Mouse (Mus musculus): ENCODE results near the gene Stk17b. TPM values are rescaled to one million over a fixed set of nuclear protein-coding genes. Genes with fewer than 3 reads are reported as not detected.

The Stk17b gene
- polyA plus RNA-seq, 1 experiment from 2014 or later: 14.5 TPM

DNA sequence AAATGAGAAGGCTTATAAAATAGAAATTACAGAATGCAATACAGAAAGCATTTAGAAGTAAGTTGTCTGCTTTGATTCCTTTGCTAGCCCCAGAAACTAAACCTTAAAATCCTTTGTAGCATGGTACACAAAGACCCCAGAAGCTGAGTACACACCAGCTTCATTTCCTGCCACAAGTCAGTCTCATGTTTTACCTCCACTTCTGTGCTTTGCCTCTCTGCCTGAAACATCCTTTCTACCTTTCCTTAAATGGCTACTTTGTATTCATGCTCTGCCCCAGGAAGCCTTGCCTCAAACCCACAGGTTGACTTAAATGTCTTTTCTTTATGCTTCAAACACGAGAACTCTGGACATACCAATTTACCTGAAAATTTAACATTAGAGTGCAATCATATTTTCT lies 3.7 kb downstream of the Stk17b start:
- H3K4me1 ChIP-seq (ENCODE audit: control insufficient read depth in 2 of 2, insufficient read depth in 2 of 2, low read length in 2 of 2): peaks cover 0 to 3% of the 10 kb centered on the region in 2 experiments; a peak in 1 of 4 replicates
- no peak overlapping the region for H3K9ac ChIP-seq (ENCODE audit: low read length)
- H3K9me3 ChIP-seq (ENCODE audit: control insufficient read depth, low read length): no peaks in the 10 kb centered on the region
- no peak for ATAC-seq (ENCODE audit: insufficient number of reproducible peaks, insufficient read depth, low FRiP score, low read depth)
- H3K4me2 ChIP-seq (ENCODE audit: low read length): no peak overlapping the region
- no peak overlapping the region for H3K4me3 ChIP-seq (ENCODE audit: control insufficient read depth in 1 of 2, insufficient read depth in 1 of 2, low read depth in 1 of 2, low read length in 2 of 2)
- WGBS: 77% methylated on average over 1 of the region's 1 CpGs
- H3K36me3 ChIP-seq (ENCODE audit: control insufficient read depth, insufficient read depth, low read length): no peaks in the 10 kb centered on the region
- no peak overlapping the region for H3K27ac ChIP-seq (replicated peaks in 1 of 2; ENCODE audit: control insufficient read depth in 1 of 2, insufficient read depth in 1 of 2, low read depth in 2 of 2, low read length in 2 of 2)
- H3K27me3 ChIP-seq (ENCODE audit: control insufficient read depth, insufficient read depth, low read length): no peaks in the 10 kb centered on the region

DNA sequence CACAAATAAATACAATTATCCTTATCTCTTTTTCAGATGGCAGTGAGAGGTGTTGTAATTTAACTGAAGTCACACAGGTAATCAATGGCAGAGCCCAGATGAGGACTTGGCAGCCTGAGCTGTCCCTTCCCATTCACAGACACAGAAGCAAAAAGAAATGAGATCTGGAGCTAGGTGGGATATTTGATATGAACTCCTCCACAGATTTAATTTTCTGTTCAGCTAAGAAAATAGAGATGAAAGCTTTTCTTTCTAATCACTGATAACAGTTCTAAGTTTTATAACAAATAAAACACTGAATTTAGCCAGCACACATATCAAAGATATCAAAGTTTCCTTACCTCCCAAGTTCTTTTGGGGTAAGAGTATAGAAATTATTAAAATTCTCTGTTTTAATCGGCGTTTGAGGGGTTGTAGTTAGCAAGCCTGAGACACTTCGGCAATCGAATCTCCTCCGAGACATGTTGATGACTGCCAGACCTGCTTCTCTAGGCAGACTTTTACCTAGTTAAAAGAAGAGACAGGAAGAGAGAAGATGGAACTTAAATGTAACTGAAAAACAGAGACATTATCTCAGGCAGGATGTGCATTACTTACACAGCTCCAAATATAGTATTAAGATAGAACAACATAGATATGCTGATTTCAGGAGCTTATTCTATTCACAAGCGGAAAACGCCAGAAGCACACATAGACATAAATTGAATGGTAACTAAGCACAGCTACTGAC lies 8.7 kb downstream of the Stk17b start:
- no peak overlapping the region for H3K4me3 ChIP-seq (ENCODE audit: control insufficient read depth in 1 of 2, insufficient read depth in 1 of 2, low read depth in 1 of 2, low read length in 2 of 2)
- H3K4me1 ChIP-seq (ENCODE audit: control insufficient read depth in 2 of 2, insufficient read depth in 2 of 2, low read length in 2 of 2): peaks cover 0 to 3% of the 10 kb centered on the region in 2 experiments; a peak in 1 of 4 replicates
- ATAC-seq (ENCODE audit: insufficient number of reproducible peaks, insufficient read depth, low FRiP score, low read depth): no peak
- no peak overlapping the region for H3K9ac ChIP-seq (ENCODE audit: low read length)
- no peaks in the 10 kb centered on the region for H3K27me3 ChIP-seq (ENCODE audit: control insufficient read depth, insufficient read depth, low read length)
- no peaks in the 10 kb centered on the region for H3K9me3 ChIP-seq (ENCODE audit: control insufficient read depth, low read length)
- 73% methylated on average over 7 of the region's 7 CpGs for WGBS
- peaks cover 3% of the 10 kb centered on the region; the same call in 1 of the 2 replicates for H3K36me3 ChIP-seq (ENCODE audit: control insufficient read depth, insufficient read depth, low read length)
- H3K27ac ChIP-seq (replicated peaks in 1 of 2; ENCODE audit: control insufficient read depth in 1 of 2, insufficient read depth in 1 of 2, low read depth in 2 of 2, low read length in 2 of 2): no peak overlapping the region
- H3K4me2 ChIP-seq (ENCODE audit: low read length): no peak overlapping the region

DNA sequence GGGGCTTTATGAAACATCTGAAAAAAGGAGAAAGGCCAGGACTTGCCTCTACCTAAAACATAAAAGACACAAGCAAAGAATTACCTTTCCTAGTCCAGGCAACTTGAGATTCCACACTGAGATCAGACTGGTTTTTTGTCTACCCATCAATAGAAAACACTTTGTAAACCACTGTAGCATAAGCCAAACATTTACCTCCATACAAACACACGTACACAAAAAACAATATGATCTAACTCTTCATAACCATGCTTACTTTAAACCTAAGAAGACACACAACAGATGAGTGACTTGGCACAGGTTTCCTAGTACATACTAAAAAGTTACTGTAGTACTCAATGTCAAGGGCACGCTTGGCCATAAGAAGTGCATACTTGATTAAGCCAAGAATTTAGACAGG lies 9.5 kb downstream of the Stk17b start:
- no peak for ATAC-seq (ENCODE audit: insufficient number of reproducible peaks, insufficient read depth, low FRiP score, low read depth)
- Histone ChIP-seq H3K27ac (replicated peaks in 1 of 2; ENCODE audit: control insufficient read depth in 1 of 2, insufficient read depth in 1 of 2, low read depth in 2 of 2, low read length in 2 of 2) (no peak overlapping the region), H3K4me1 (ENCODE audit: control insufficient read depth in 2 of 2, insufficient read depth in 2 of 2, low read length in 2 of 2) (peaks cover 0 to 3% of the 10 kb centered on the region in 2 experiments; a peak in 1 of 4 replicates), H3K9me3 (ENCODE audit: control insufficient read depth, low read length) (no peaks in the 10 kb centered on the region), H3K9ac (ENCODE audit: low read length) (no peak overlapping the region), H3K36me3 (ENCODE audit: control insufficient read depth, insufficient read depth, low read length) (peaks cover 8% of the 10 kb centered on the region), H3K4me3 (ENCODE audit: control insufficient read depth in 1 of 2, insufficient read depth in 1 of 2, low read depth in 1 of 2, low read length in 2 of 2) (no peak overlapping the region), H3K27me3 (ENCODE audit: control insufficient read depth, insufficient read depth, low read length) (no peaks in the 10 kb centered on the region), H3K4me2 (ENCODE audit: low read length) (no peak overlapping the region)
- WGBS: 96% methylated on average over 2 of the region's 2 CpGs

DNA sequence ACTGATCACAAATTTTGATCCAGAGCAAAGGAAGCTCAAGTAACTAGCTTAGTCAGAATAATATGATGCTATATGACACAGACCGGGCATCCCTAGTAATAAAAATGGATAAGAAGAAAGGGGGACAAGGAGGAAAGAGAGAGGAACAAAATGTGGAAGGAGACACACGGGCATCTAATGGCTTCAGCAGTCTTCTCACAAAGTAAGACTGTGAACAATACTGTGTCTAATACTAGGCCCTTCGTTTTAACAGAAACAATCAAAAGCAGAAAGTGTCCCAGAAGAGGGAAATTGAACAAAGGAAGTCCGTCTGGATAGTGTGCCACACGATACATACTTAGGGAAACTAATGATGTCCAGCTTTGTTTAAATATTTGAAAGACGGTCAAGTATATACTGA lies 10.0 kb downstream of the Stk17b start:
- H3K27me3 ChIP-seq (ENCODE audit: control insufficient read depth, insufficient read depth, low read length): no peaks in the 10 kb centered on the region
- H3K4me1 ChIP-seq (ENCODE audit: control insufficient read depth in 2 of 2, insufficient read depth in 2 of 2, low read length in 2 of 2): peaks cover 0 to 3% of the 10 kb centered on the region in 2 experiments; a peak in 1 of 4 replicates
- no peaks in the 10 kb centered on the region for H3K9me3 ChIP-seq (ENCODE audit: control insufficient read depth, low read length)
- no peak overlapping the region for H3K9ac ChIP-seq (ENCODE audit: low read length)
- H3K4me2 ChIP-seq (ENCODE audit: low read length): no peak overlapping the region
- no peak overlapping the region for H3K27ac ChIP-seq (replicated peaks in 1 of 2; ENCODE audit: control insufficient read depth in 1 of 2, insufficient read depth in 1 of 2, low read depth in 2 of 2, low read length in 2 of 2)
- ATAC-seq (ENCODE audit: insufficient number of reproducible peaks, insufficient read depth, low FRiP score, low read depth): no peak
- peaks cover 12% of the 10 kb centered on the region for H3K36me3 ChIP-seq (ENCODE audit: control insufficient read depth, insufficient read depth, low read length)
- 85% methylated on average over 6 of the region's 6 CpGs for WGBS
- H3K4me3 ChIP-seq (ENCODE audit: control insufficient read depth in 1 of 2, insufficient read depth in 1 of 2, low read depth in 1 of 2, low read length in 2 of 2): no peak overlapping the region

DNA sequence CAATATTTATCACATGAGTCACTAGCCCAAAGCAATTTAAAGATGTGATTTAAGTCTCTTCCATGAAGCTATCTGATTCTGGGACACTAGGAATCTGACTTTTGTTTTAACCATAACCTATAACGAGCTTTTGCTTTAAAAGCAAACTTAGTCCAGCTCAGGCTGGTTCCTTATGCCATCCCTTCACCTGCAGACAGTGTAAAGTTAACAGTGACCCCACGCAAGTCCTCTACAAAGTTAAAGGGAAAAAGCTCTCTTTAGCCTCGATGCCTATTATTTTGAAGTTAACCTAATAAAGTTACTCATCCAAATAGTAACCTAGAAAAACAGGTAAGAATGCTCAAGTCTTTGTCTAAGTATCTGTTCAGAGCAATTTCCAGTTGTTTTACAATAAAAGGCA lies 10.5 kb downstream of the Stk17b start:
- Histone ChIP-seq H3K4me2 (ENCODE audit: low read length) (no peak overlapping the region), H3K9me3 (ENCODE audit: control insufficient read depth, low read length) (no peaks in the 10 kb centered on the region), H3K4me3 (ENCODE audit: control insufficient read depth in 1 of 2, insufficient read depth in 1 of 2, low read depth in 1 of 2, low read length in 2 of 2) (no peak overlapping the region), H3K27ac (replicated peaks in 1 of 2; ENCODE audit: control insufficient read depth in 1 of 2, insufficient read depth in 1 of 2, low read depth in 2 of 2, low read length in 2 of 2) (no peak overlapping the region), H3K36me3 (ENCODE audit: control insufficient read depth, insufficient read depth, low read length) (peaks cover 12% of the 10 kb centered on the region), H3K4me1 (ENCODE audit: control insufficient read depth in 2 of 2, insufficient read depth in 2 of 2, low read length in 2 of 2) (peaks cover 0 to 3% of the 10 kb centered on the region in 2 experiments; a peak in 1 of 4 replicates), H3K27me3 (ENCODE audit: control insufficient read depth, insufficient read depth, low read length) (no peaks in the 10 kb centered on the region), H3K9ac (ENCODE audit: low read length) (no peak overlapping the region)
- ATAC-seq (ENCODE audit: insufficient number of reproducible peaks, insufficient read depth, low FRiP score, low read depth): no peak
- 90% methylated on average over 3 of the region's 3 CpGs for WGBS

DNA sequence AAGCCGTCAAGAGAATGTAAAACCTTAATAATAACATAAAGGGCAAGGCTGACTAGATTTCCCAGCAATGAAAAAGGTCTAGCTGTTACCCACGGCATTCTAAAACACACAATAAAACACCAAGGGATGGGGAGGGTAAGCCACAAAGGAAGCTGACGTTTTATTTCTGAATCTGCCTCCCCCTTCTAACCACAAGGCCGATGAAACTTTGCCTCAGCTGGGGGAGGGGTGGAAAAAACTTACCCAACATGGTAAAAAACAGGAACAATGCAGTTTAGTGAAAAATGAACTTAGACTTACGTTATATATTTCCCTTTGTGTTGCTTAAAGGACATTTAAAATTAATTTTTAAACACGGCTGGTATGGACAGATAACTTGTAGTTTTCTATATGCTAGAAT lies 11.0 kb downstream of the Stk17b start:
- ATAC-seq (ENCODE audit: insufficient number of reproducible peaks, insufficient read depth, low FRiP score, low read depth): no peak
- H3K36me3 ChIP-seq (ENCODE audit: control insufficient read depth, insufficient read depth, low read length): peaks cover 17% of the 10 kb centered on the region
- WGBS: 70% methylated on average over 6 of the region's 6 CpGs
- no peak overlapping the region for H3K27ac ChIP-seq (replicated peaks in 1 of 2; ENCODE audit: control insufficient read depth in 1 of 2, insufficient read depth in 1 of 2, low read depth in 2 of 2, low read length in 2 of 2)
- H3K4me1 ChIP-seq (ENCODE audit: control insufficient read depth in 2 of 2, insufficient read depth in 2 of 2, low read length in 2 of 2): peaks cover 0 to 3% of the 10 kb centered on the region in 2 experiments; a peak in 1 of 4 replicates
- no peaks in the 10 kb centered on the region for H3K9me3 ChIP-seq (ENCODE audit: control insufficient read depth, low read length)
- H3K4me3 ChIP-seq (ENCODE audit: control insufficient read depth in 1 of 2, insufficient read depth in 1 of 2, low read depth in 1 of 2, low read length in 2 of 2): no peak overlapping the region
- H3K9ac ChIP-seq (ENCODE audit: low read length): no peak overlapping the region
- H3K27me3 ChIP-seq (ENCODE audit: control insufficient read depth, insufficient read depth, low read length): no peaks in the 10 kb centered on the region
- no peak overlapping the region for H3K4me2 ChIP-seq (ENCODE audit: low read length)

DNA sequence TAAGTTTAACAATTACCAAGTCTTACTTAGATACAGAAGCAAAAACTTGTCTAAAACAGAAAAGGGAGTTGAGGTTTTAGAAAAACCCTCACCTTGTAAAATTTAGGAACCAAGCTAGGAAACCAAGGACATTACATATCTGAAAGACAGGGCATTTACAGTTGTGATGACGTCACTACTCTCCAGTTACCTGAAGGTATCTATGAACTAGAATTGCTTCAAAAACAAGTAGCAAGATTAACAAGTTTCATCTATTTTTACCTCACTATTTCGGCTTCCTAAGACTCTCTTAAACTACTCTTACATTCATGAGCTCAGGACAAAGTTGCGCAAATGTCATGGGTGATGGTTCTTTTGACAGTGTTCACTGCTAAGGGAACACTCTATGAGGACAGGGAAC lies 12.1 kb downstream of the Stk17b start:
- no peak overlapping the region for H3K9ac ChIP-seq (ENCODE audit: low read length)
- no peaks in the 10 kb centered on the region for H3K27me3 ChIP-seq (ENCODE audit: control insufficient read depth, insufficient read depth, low read length)
- H3K4me3 ChIP-seq (ENCODE audit: control insufficient read depth in 1 of 2, insufficient read depth in 1 of 2, low read depth in 1 of 2, low read length in 2 of 2): no peak overlapping the region
- H3K4me2 ChIP-seq (ENCODE audit: low read length): no peak overlapping the region
- peaks cover 19% of the 10 kb centered on the region for H3K36me3 ChIP-seq (ENCODE audit: control insufficient read depth, insufficient read depth, low read length)
- H3K27ac ChIP-seq (replicated peaks in 1 of 2; ENCODE audit: control insufficient read depth in 1 of 2, insufficient read depth in 1 of 2, low read depth in 2 of 2, low read length in 2 of 2): no peak overlapping the region
- no peak for ATAC-seq (ENCODE audit: insufficient number of reproducible peaks, insufficient read depth, low FRiP score, low read depth)
- no peaks in the 10 kb centered on the region for H3K9me3 ChIP-seq (ENCODE audit: control insufficient read depth, low read length)
- H3K4me1 ChIP-seq (ENCODE audit: control insufficient read depth in 2 of 2, insufficient read depth in 2 of 2, low read length in 2 of 2): no peaks in the 10 kb centered on the region; a peak in 1 of 4 replicates
- WGBS: 84% methylated on average over 3 of the region's 3 CpGs

DNA sequence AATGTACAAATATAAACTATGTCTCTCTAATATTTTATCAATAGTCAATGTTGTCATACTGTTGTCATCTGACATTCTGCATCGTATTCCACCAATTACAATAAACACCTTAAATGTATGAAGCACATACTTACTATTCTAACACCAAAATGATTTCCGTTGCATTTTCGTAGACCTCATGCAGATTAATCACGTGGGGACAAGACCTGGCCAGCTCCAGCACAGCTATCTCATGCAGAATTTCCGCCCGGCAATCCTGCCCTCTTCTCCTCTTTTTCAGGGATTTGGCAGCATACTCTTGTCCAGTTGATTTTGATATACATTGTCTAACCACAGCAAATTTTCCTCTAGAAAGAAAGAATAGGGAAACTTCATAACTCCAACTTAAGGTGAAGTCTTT lies 13.5 kb downstream of the Stk17b start:
- Histone ChIP-seq H3K4me3 (ENCODE audit: control insufficient read depth in 1 of 2, insufficient read depth in 1 of 2, low read depth in 1 of 2, low read length in 2 of 2) (no peak overlapping the region), H3K27me3 (ENCODE audit: control insufficient read depth, insufficient read depth, low read length) (no peaks in the 10 kb centered on the region), H3K9me3 (ENCODE audit: control insufficient read depth, low read length) (no peaks in the 10 kb centered on the region), H3K27ac (replicated peaks in 1 of 2; ENCODE audit: control insufficient read depth in 1 of 2, insufficient read depth in 1 of 2, low read depth in 2 of 2, low read length in 2 of 2) (no peak overlapping the region), H3K4me2 (ENCODE audit: low read length) (no peak overlapping the region), H3K36me3 (ENCODE audit: control insufficient read depth, insufficient read depth, low read length) (peaks cover 19% of the 10 kb centered on the region), H3K9ac (ENCODE audit: low read length) (no peak overlapping the region), H3K4me1 (ENCODE audit: control insufficient read depth in 2 of 2, insufficient read depth in 2 of 2, low read length in 2 of 2) (no peaks in the 10 kb centered on the region)
- 83% methylated on average over 6 of the region's 6 CpGs for WGBS
- ATAC-seq (ENCODE audit: insufficient number of reproducible peaks, insufficient read depth, low FRiP score, low read depth): no peak

Data from heart, embryonic 14.5 days (tissue).